Mouse (Mus musculus): ENCODE measurements around the gene Clip2.

The Clip2 gene

GRCm38 (mm10) chr5:134560450-134561171, 8.4 kb upstream of the Clip2 start:
- no peak for DNase-seq

- no peak for DNase-seq
Measured at GRCm38 (mm10) chr5:134560071-134560449, 7.8 kb upstream of the Clip2 start, which contains the start of gene Syna. TSS of gene Syna (minus strand) at chr5:134560171.

GRCm38 (mm10) chr5:134555463-134556164, 3.4 kb upstream of the Clip2 start:
- peak; percentile 81 for DNase-seq

- DNase-seq = no peak
Measured at GRCm38 (mm10) chr5:134553951-134554546, 1.8 kb upstream of the Clip2 start.

GRCm38 (mm10) chr5:134551233-134552109, 763 bp downstream of the Clip2 start:
- DNase-seq = peak; percentile 65

GRCm38 (mm10) chr5:134550836-134551232, 1.4 kb downstream of the Clip2 start:
- peak; percentile 29 for DNase-seq

GRCm38 (mm10) chr5:134549640-134550168, 2.5 kb downstream of the Clip2 start:
- no peak for DNase-seq

GRCm38 (mm10) chr5:134548306-134548705, 3.9 kb downstream of the Clip2 start:
- DNase-seq = no peak

- DNase-seq = no peak
Measured at GRCm38 (mm10) chr5:134546790-134547189, 5.4 kb downstream of the Clip2 start.

GRCm38 (mm10) chr5:134545242-134545629, 7.0 kb downstream of the Clip2 start:
- DNase-seq = no peak

GRCm38 (mm10) chr5:134544516-134545241, 7.6 kb downstream of the Clip2 start:
- peak; percentile 64 for DNase-seq

- DNase-seq = no peak
Measured at GRCm38 (mm10) chr5:134541640-134542039, 10.6 kb downstream of the Clip2 start.

- DNase-seq = no peak
Measured at GRCm38 (mm10) chr5:134540881-134541280, 11.4 kb downstream of the Clip2 start.

GRCm38 (mm10) chr5:134539891-134540290, 12.3 kb downstream of the Clip2 start:
- DNase-seq = no peak

- DNase-seq = no peak
Measured at GRCm38 (mm10) chr5:134536036-134536435, 16.2 kb downstream of the Clip2 start.

GRCm38 (mm10) chr5:134532417-134532816, 19.8 kb downstream of the Clip2 start:
- DNase-seq = no peak

GRCm38 (mm10) chr5:134531585-134531984, 20.6 kb downstream of the Clip2 start:
- DNase-seq = no peak

GRCm38 (mm10) chr5:134530830-134531229, 21.4 kb downstream of the Clip2 start:
- DNase-seq = peak; percentile 55

GRCm38 (mm10) chr5:134528488-134528887, 23.7 kb downstream of the Clip2 start:
- DNase-seq = no peak

GRCm38 (mm10) chr5:134525971-134526711, 26.1 kb downstream of the Clip2 start:
- no peak for DNase-seq

- DNase-seq = no peak
Measured at GRCm38 (mm10) chr5:134523728-134524127, 28.5 kb downstream of the Clip2 start.

All from right cerebral cortex, postnatal 25 days (tissue).